Mouse (Mus musculus) embryonic facial prominence, embryonic 15.5 days (tissue): ENCODE results near the gene Lrpprc. TPM values are rescaled to one million over a fixed set of nuclear protein-coding genes. Genes with fewer than 3 reads are reported as not detected.
A peak's percentile ranks its signal among the peaks of the same experiment; 100 is the strongest.

ENCODE experiments used
- ATAC-seq: fragments of 200-750 bp; cut with Nextera tagmentation; 2 replicates; pipeline ENCODE4 v1.8.0; 2017; ENCODE audit warnings: low read depth, moderate TSS enrichment; ENCODE audit not compliant: insufficient number of reproducible peaks, low FRiP score, low TSS enrichment
- H3K27ac ChIP-seq: fragments of 300-500 bp; sonication (generic); replicated peaks from 2 replicates; pipeline ENCODE4 v1.5.1; 2015; ENCODE audit warnings: mild to moderate bottlenecking, inconsistent platforms
- H3K27me3 ChIP-seq: fragments of 300-500 bp; sonication (generic); 2 replicates; pipeline ENCODE4 v1.6.1; 2015; ENCODE audit warnings: inconsistent platforms
- H3K36me3 ChIP-seq: fragments of 300-500 bp; sonication (generic); 2 replicates; pipeline ENCODE4 v1.6.1; 2015; ENCODE audit warnings: mild to moderate bottlenecking, inconsistent platforms
- H3K4me1 ChIP-seq: fragments of 300-500 bp; sonication (generic); 2 replicates; pipeline ENCODE4 v1.6.1; 2015; ENCODE audit warnings: inconsistent platforms
- H3K4me2 ChIP-seq: fragments of 300-500 bp; sonication (generic); replicated peaks from 2 replicates; pipeline ENCODE4 v1.6.1; 2015; ENCODE audit warnings: mild to moderate bottlenecking, inconsistent platforms
- H3K4me3 ChIP-seq: fragments of 300-500 bp; sonication (generic); replicated peaks from 2 replicates; pipeline ENCODE4 v1.5.1; 2015; ENCODE audit warnings: mild to moderate bottlenecking, inconsistent platforms
- H3K9ac ChIP-seq: fragments of 300-500 bp; sonication (generic); 2 replicates; pipeline ENCODE4 v1.6.1; 2015; ENCODE audit warnings: inconsistent platforms
- H3K9me3 ChIP-seq: fragments of 300-500 bp; sonication (generic); replicated peaks from 2 replicates; pipeline ENCODE4 v1.6.1; 2016; ENCODE audit warnings: inconsistent platforms
- WGBS: fragments of 180-500 bp; shearing (Covaris S2); methylation state at CpG from one replicate; pipeline ENCODE4 v1.1.7; 2015; 5-methylcytosine and 5-hydroxymethylcytosine counted together
- polyA plus RNA-seq: library from polyadenylated mRNA; unstranded; fragments of >200 nt; fragmentation: Nextera tagmentation; extraction: Ambion mirVana; gene quantifications from 2 replicates; pipeline ENCODE4 v1.2.1, GENCODE M21; 2015

Lrpprc gene
- polyA plus RNA-seq, 1 experiment from 2014 or later, result 33.6 TPM

GRCm38 (mm10) chr17:84738073-84738797, 52.4 kb downstream of the Lrpprc start:
- peak; percentile 65; the same call in 1 of the 2 replicates for ATAC-seq
- H3K4me3 ChIP-seq, result no peak overlapping the region
- H3K9ac ChIP-seq, result no peak overlapping the region
- H3K27me3 ChIP-seq, result no peaks in the 10 kb centered on the region
- WGBS, result 37% methylated on average over 9 of the region's 9 CpGs
- H3K4me2 ChIP-seq, result no peak overlapping the region
- H3K4me1 ChIP-seq, result peaks cover 17% of the 10 kb centered on the region
- H3K9me3 ChIP-seq, result no peaks in the 10 kb centered on the region
- H3K27ac ChIP-seq, result peak overlapping the region; percentile 56
- H3K36me3 ChIP-seq, result no peaks in the 10 kb centered on the region

- peaks cover 16% of the 10 kb centered on the region for H3K4me1 ChIP-seq
- H3K9ac ChIP-seq, result no peak overlapping the region
- H3K4me3 ChIP-seq, result no peak overlapping the region
- WGBS, result 36% methylated on average over 9 of the region's 9 CpGs
- 0 out of 2 replicates have a peak overlapping the region, but pooled peaks have one; percentile 34 for H3K27ac ChIP-seq
- H3K27me3 ChIP-seq, result no peaks in the 10 kb centered on the region
- no peaks in the 10 kb centered on the region for H3K36me3 ChIP-seq
- no peak for ATAC-seq
- no peaks in the 10 kb centered on the region for H3K9me3 ChIP-seq
- H3K4me2 ChIP-seq, result no peak overlapping the region
Measured at GRCm38 (mm10) chr17:84736719-84737118, 53.9 kb downstream of the Lrpprc start.

- 80% methylated on average over 8 of the region's 8 CpGs for WGBS
- Histone ChIP-seq H3K4me3 (no peak overlapping the region), H3K27ac (no peak overlapping the region), H3K9me3 (no peaks in the 10 kb centered on the region), H3K4me2 (no peak overlapping the region), H3K27me3 (no peaks in the 10 kb centered on the region), H3K4me1 (peaks cover 3% of the 10 kb centered on the region; the same call in 1 of the 2 replicates), H3K36me3 (peaks cover 25% of the 10 kb centered on the region), H3K9ac (no peak overlapping the region)
- ATAC-seq, result no peak
Measured at GRCm38 (mm10) chr17:84732612-84733011, 58.0 kb downstream of the Lrpprc start.

GRCm38 (mm10) chr17:84731361-84731760, 59.2 kb downstream of the Lrpprc start:
- no peak overlapping the region for H3K4me2 ChIP-seq
- no peaks in the 10 kb centered on the region for H3K27me3 ChIP-seq
- H3K9me3 ChIP-seq, result no peaks in the 10 kb centered on the region
- no peaks in the 10 kb centered on the region for H3K4me1 ChIP-seq
- ATAC-seq, result no peak
- no peak overlapping the region for H3K27ac ChIP-seq
- 90% methylated on average over 12 of the region's 12 CpGs for WGBS
- no peak overlapping the region for H3K9ac ChIP-seq
- H3K4me3 ChIP-seq, result no peak overlapping the region
- peaks cover 31% of the 10 kb centered on the region for H3K36me3 ChIP-seq

- Histone ChIP-seq H3K36me3 (peaks cover 47% of the 10 kb centered on the region), H3K4me2 (no peak overlapping the region), H3K9ac (no peak overlapping the region), H3K9me3 (no peaks in the 10 kb centered on the region), H3K4me1 (no peaks in the 10 kb centered on the region), H3K4me3 (no peak overlapping the region), H3K27me3 (no peaks in the 10 kb centered on the region), H3K27ac (no peak overlapping the region)
- WGBS, result 94% methylated on average over 5 of the region's 5 CpGs
- no peak for ATAC-seq
Measured at GRCm38 (mm10) chr17:84729140-84729539, 61.4 kb downstream of the Lrpprc start.

GRCm38 (mm10) chr17:84728201-84728911, 62.2 kb downstream of the Lrpprc start:
- no peak overlapping the region for H3K9ac ChIP-seq
- H3K4me1 ChIP-seq, result no peaks in the 10 kb centered on the region
- WGBS, result 72% methylated on average over 1 of the region's 1 CpGs
- H3K4me3 ChIP-seq, result no peak overlapping the region
- no peaks in the 10 kb centered on the region for H3K27me3 ChIP-seq
- no peak for ATAC-seq
- no peak overlapping the region for H3K27ac ChIP-seq
- H3K36me3 ChIP-seq, result peaks cover 47% of the 10 kb centered on the region
- no peak overlapping the region for H3K4me2 ChIP-seq
- H3K9me3 ChIP-seq, result no peaks in the 10 kb centered on the region

- Histone ChIP-seq H3K36me3 (peaks cover 50% of the 10 kb centered on the region), H3K4me2 (no peak overlapping the region), H3K27ac (no peak overlapping the region), H3K9ac (no peak overlapping the region), H3K4me3 (no peak overlapping the region), H3K27me3 (no peaks in the 10 kb centered on the region), H3K4me1 (no peaks in the 10 kb centered on the region), H3K9me3 (no peaks in the 10 kb centered on the region)
- WGBS, result 94% methylated on average over 3 of the region's 3 CpGs
- ATAC-seq, result peak; percentile 24; the same call in 1 of the 2 replicates
Measured at GRCm38 (mm10) chr17:84725163-84725562, 65.4 kb downstream of the Lrpprc start.

GRCm38 (mm10) chr17:84724028-84724427, 66.6 kb downstream of the Lrpprc start:
- Histone ChIP-seq H3K9me3 (no peaks in the 10 kb centered on the region), H3K9ac (no peak overlapping the region), H3K27me3 (no peaks in the 10 kb centered on the region), H3K4me1 (no peaks in the 10 kb centered on the region), H3K4me3 (no peak overlapping the region), H3K36me3 (peaks cover 44% of the 10 kb centered on the region), H3K27ac (no peak overlapping the region), H3K4me2 (no peak overlapping the region)
- WGBS, result 83% methylated on average over 9 of the region's 9 CpGs
- no peak for ATAC-seq

GRCm38 (mm10) chr17:84719105-84719504, 71.5 kb downstream of the Lrpprc start:
- Histone ChIP-seq H3K27me3 (no peaks in the 10 kb centered on the region), H3K4me3 (no peak overlapping the region), H3K4me2 (no peak overlapping the region), H3K27ac (no peak overlapping the region), H3K9ac (no peak overlapping the region), H3K36me3 (peaks cover 17% of the 10 kb centered on the region), H3K9me3 (no peaks in the 10 kb centered on the region), H3K4me1 (peaks cover 3% of the 10 kb centered on the region; the same call in 1 of the 2 replicates)
- no peak for ATAC-seq
- WGBS, result 74% methylated on average over 3 of the region's 3 CpGs

- Histone ChIP-seq H3K9ac (no peak overlapping the region), H3K4me2 (no peak overlapping the region), H3K27ac (no peak overlapping the region), H3K9me3 (no peaks in the 10 kb centered on the region), H3K36me3 (peaks cover 19% of the 10 kb centered on the region), H3K4me3 (no peak overlapping the region), H3K27me3 (no peaks in the 10 kb centered on the region), H3K4me1 (peaks cover 3% of the 10 kb centered on the region; the same call in 1 of the 2 replicates)
- WGBS, result 40% methylated on average over 5 of the region's 5 CpGs
- no peak for ATAC-seq
Measured at GRCm38 (mm10) chr17:84717416-84717815, 73.2 kb downstream of the Lrpprc start.

- Histone ChIP-seq H3K36me3 (peaks cover 14% of the 10 kb centered on the region), H3K27ac (no peak overlapping the region), H3K4me1 (peaks cover 3% of the 10 kb centered on the region; the same call in 1 of the 2 replicates), H3K9ac (no peak overlapping the region), H3K27me3 (no peaks in the 10 kb centered on the region), H3K9me3 (no peaks in the 10 kb centered on the region), H3K4me3 (no peak overlapping the region), H3K4me2 (no peak overlapping the region)
- WGBS, result 62% methylated on average over 16 of the region's 16 CpGs
- no peak for ATAC-seq
Measured at GRCm38 (mm10) chr17:84716252-84716872, 74.2 kb downstream of the Lrpprc start.
